Mouse (Mus musculus) stomach, postnatal 0 days (tissue): ENCODE measurements around the gene Cux1. TPM values are rescaled to one million over a fixed set of nuclear protein-coding genes. Genes with fewer than 3 reads are reported as not detected.
A peak's percentile ranks its signal among the peaks of the same experiment; 100 is the strongest.

Experiments
- ATAC-seq: fragments of 200-750 bp; cut with Nextera tagmentation; 2 replicates; pipeline ENCODE4 v1.8.0; 2017; ENCODE audit not compliant: low FRiP score, low TSS enrichment
- DNase-seq: peaks from one replicate; pipeline ENCODE4 v3.0.0-alpha.2; 2016; ENCODE audit warnings: low spot score
- H3K27ac ChIP-seq: fragments of 300-500 bp; sonication (generic); replicated peaks from 2 replicates; pipeline ENCODE4 v1.5.1; 2014; ENCODE audit warnings: mild to moderate bottlenecking, control low read depth
- H3K27me3 ChIP-seq: fragments of 300-500 bp; sonication (generic); 2 replicates; pipeline ENCODE4 v1.6.1; 2014; ENCODE audit warnings: low read length; ENCODE audit not compliant: control insufficient read depth, insufficient read depth
- H3K36me3 ChIP-seq: fragments of 300-500 bp; sonication (generic); 2 replicates; pipeline ENCODE4 v1.6.1; 2014; ENCODE audit warnings: low read length, mixed read lengths; ENCODE audit not compliant: control insufficient read depth, insufficient read depth
- H3K4me1 ChIP-seq: fragments of 300-500 bp; sonication (generic); replicated peaks from 2 replicates; pipeline ENCODE4 v1.6.1; 2014; ENCODE audit warnings: antibody characterized with exemption; ENCODE audit not compliant: control insufficient read depth, insufficient read depth
- H3K4me2 ChIP-seq: fragments of 300-500 bp; sonication (generic); replicated peaks from 2 replicates; pipeline ENCODE4 v1.6.1; 2014; ENCODE audit warnings: low read depth, mild to moderate bottlenecking, control low read depth, moderate library complexity
- H3K4me3 ChIP-seq: fragments of 300-500 bp; sonication (generic); 2 replicates; pipeline ENCODE4 v1.5.1; 2014; ENCODE audit warnings: low read depth, low read length, control low read depth
- H3K9ac ChIP-seq: fragments of 300-500 bp; sonication (generic); 2 replicates; pipeline ENCODE4 v1.6.1; 2014; ENCODE audit warnings: mild to moderate bottlenecking, low read length, control low read depth, mixed read lengths
- H3K9me3 ChIP-seq: fragments of 300-500 bp; sonication (generic); 2 replicates; pipeline ENCODE4 v1.6.1; 2016; ENCODE audit warnings: low read length; ENCODE audit not compliant: control insufficient read depth
- CTCF ChIP-seq: IDR thresholded peaks from 2 replicates; pipeline ENCODE4 v1.5.1; 2016; ENCODE audit warnings: antibody characterized with exemption, low read depth, mild to moderate bottlenecking, moderate library complexity
- EP300 ChIP-seq: optimal IDR thresholded peaks from 2 replicates; pipeline ENCODE3; 2016; ENCODE audit warnings: antibody characterized with exemption
- WGBS: fragments of 180-500 bp; shearing (Covaris S2); extraction: QIAGEN DNeasy Blood & Tissue Kit; methylation state at CpG from one replicate; pipeline ENCODE4 v1.1.7; 2014; 5-methylcytosine and 5-hydroxymethylcytosine counted together
- polyA plus RNA-seq: library from polyadenylated mRNA; unstranded; fragments of >200 nt; fragmentation: Nextera tagmentation; extraction: Ambion mirVana; gene quantifications from 2 replicates; pipeline ENCODE4 v1.2.1, GENCODE M21; 2015

Cux1 gene
- polyA plus RNA-seq, 1 experiment from 2014 or later = 33.7 TPM

DNA sequence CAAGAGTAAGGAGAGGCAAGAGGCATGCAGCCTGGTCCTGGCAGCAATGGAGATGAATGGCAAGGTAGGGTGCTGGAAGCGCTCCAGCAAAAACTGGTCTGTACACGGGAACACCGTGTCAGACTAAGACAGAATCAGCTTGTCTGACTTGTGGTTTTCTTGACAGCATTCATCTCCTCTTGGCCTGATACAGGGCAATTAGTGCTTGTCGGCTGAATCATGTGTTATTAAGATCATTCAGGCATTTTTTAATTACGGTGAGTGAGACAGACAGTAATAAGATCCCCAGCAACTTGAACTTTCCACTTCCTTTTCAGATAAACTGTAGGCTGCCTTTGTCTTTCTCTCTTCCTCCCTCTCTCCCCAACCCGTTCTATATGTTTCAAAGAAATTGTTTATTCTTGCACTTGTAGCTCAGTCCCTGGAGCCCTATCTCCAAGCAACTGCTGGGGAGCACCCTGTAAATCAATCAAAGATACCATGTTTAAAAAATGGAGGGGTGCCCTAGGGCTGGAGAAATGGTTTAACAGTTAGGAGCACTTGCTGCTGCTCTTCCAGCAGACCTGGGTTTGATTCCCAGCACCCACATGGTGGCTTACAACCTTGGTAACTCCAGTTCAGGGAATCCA is 53.1 kb downstream of the Cux1 start:
- no peak for TF ChIP-seq CTCF
- WGBS = 26% methylated on average over 6 of the region's 6 CpGs
- Histone ChIP-seq H3K27ac (no peak overlapping the region), H3K27me3 (no peaks in the 10 kb centered on the region), H3K9ac (no peak overlapping the region), H3K4me1 (0 out of 2 replicates have a peak, but pooled peaks cover 2% of the 10 kb centered on the region), H3K9me3 (no peaks in the 10 kb centered on the region), H3K36me3 (no peaks in the 10 kb centered on the region), H3K4me3 (no peak overlapping the region), H3K4me2 (no peak overlapping the region)
- peak; percentile 52; the same call in 1 of the 2 replicates for ATAC-seq
- DNase-seq = peak; percentile 54

DNA sequence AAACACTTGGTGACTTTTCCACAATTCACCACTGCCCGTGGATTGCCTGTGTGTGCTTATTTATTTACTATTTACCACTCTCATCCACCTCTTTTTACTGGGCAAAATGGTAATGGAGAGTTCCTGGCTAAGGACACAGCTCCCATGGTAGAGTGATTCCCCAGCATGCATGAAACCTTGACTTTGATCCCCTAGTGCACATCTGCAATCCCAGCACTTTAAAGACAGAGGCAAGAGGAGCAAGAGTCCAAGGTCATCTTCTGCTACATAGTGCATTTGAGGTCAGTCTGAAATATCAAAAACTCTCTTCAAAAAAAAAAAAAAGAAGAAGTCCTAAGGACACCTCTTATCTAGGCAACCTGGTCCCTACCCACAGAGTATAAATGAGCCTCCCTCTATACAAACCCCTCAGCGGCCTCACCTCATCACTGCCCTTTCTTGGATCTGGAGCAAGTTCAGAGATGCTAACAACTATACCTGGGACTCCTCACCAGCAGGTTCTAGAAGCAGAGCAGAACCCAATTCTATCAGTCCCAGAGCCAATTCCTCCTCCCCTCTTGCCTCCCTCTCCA is 55.1 kb downstream of the Cux1 start:
- Histone ChIP-seq H3K4me3 (no peak overlapping the region), H3K4me2 (no peak overlapping the region), H3K27ac (no peak overlapping the region), H3K9ac (no peak overlapping the region), H3K27me3 (no peaks in the 10 kb centered on the region), H3K4me1 (0 out of 2 replicates have a peak, but pooled peaks cover 2% of the 10 kb centered on the region), H3K36me3 (no peaks in the 10 kb centered on the region), H3K9me3 (no peaks in the 10 kb centered on the region)
- DNase-seq (no peak), ATAC-seq (no peak)
- TF ChIP-seq EP300 (no peak), CTCF (no peak)
- 79% methylated on average over 2 of the region's 2 CpGs for WGBS

GRCm38 (mm10) chr5:136511378-136511777 is 55.9 kb downstream of the Cux1 start:
- H3K4me2 ChIP-seq = no peak overlapping the region
- WGBS = 9% methylated on average over 7 of the region's 7 CpGs
- H3K9ac ChIP-seq = no peak overlapping the region
- H3K27ac ChIP-seq = no peak overlapping the region
- no peak for ATAC-seq
- no peak for TF ChIP-seq CTCF
- TF ChIP-seq EP300 = no peak
- 0 out of 2 replicates have a peak, but pooled peaks cover 2% of the 10 kb centered on the region for H3K4me1 ChIP-seq
- DNase-seq = no peak
- no peaks in the 10 kb centered on the region for H3K9me3 ChIP-seq
- no peak overlapping the region for H3K4me3 ChIP-seq
- H3K27me3 ChIP-seq = no peaks in the 10 kb centered on the region
- no peaks in the 10 kb centered on the region for H3K36me3 ChIP-seq

DNA sequence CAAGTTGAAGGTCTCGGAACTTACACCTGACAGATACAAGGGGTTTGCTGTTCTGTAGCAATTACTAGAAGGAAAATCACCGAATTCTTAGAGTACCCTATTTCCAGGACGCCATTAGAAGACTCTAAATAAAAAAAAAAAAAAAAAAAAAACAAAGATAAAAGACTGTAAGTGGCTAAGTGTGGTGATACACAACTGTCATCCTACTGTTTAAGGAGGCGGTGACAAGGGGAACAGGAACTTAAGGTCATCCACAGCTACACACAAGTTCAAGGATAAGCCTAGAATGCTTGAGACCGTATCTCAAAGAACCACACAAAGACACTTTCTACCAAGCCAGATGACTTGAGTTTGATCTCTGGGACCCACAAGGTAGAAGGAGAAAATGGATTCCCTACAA is 56.7 kb downstream of the Cux1 start:
- ATAC-seq (no peak), DNase-seq (no peak)
- Histone ChIP-seq H3K9me3 (no peaks in the 10 kb centered on the region), H3K4me2 (no peak overlapping the region), H3K4me1 (0 out of 2 replicates have a peak, but pooled peaks cover 2% of the 10 kb centered on the region), H3K4me3 (no peak overlapping the region), H3K27ac (no peak overlapping the region), H3K27me3 (no peaks in the 10 kb centered on the region), H3K36me3 (no peaks in the 10 kb centered on the region), H3K9ac (no peak overlapping the region)
- 95% methylated on average over 5 of the region's 5 CpGs for WGBS
- TF ChIP-seq EP300 (no peak), CTCF (no peak)

DNA sequence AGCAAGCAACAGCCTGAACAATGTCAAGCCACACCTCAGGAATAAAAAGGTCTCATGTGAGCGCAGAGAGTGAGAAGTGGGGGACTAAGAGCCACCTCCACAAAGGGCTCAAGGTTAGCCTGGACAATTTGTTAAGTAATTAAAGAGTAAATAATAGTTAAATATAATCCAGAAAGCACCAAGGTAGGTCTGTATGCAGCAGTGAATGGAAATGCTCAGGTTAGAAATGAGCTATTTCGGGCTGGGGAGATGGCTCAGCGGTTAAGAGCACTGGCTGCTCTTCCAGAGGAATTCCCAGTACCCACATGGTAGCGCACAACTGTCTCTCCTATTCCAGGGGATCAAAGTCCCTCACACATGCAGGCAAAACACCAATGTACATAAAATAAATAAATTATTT is 59.7 kb downstream of the Cux1 start:
- Histone ChIP-seq H3K4me2 (no peak overlapping the region), H3K27me3 (no peaks in the 10 kb centered on the region), H3K9me3 (no peaks in the 10 kb centered on the region), H3K36me3 (no peaks in the 10 kb centered on the region), H3K9ac (no peak overlapping the region), H3K27ac (no peak overlapping the region), H3K4me3 (no peak overlapping the region), H3K4me1 (no peaks in the 10 kb centered on the region)
- ATAC-seq (no peak), DNase-seq (no peak)
- 81% methylated on average over 4 of the region's 4 CpGs for WGBS
- TF ChIP-seq EP300 = no peak
- TF ChIP-seq CTCF = no peak

GRCm38 (mm10) chr5:136506262-136506661 is 61.0 kb downstream of the Cux1 start:
- Histone ChIP-seq H3K9ac (no peak overlapping the region), H3K27me3 (no peaks in the 10 kb centered on the region), H3K27ac (no peak overlapping the region), H3K4me1 (no peaks in the 10 kb centered on the region; the same call in 1 of the 2 replicates), H3K36me3 (no peaks in the 10 kb centered on the region), H3K4me3 (no peak overlapping the region), H3K9me3 (no peaks in the 10 kb centered on the region), H3K4me2 (no peak overlapping the region)
- 72% methylated on average over 1 of the region's 1 CpGs for WGBS
- DNase-seq (no peak), ATAC-seq (no peak)
- TF ChIP-seq EP300 (no peak), CTCF (no peak)
